Mouse (Mus musculus): ENCODE data around the gene Mindy4. TPM values are rescaled to one million over a fixed set of nuclear protein-coding genes. Genes with fewer than 3 reads are reported as not detected.

The Mindy4 gene
- polyA plus RNA-seq, 1 experiment from 2014 or later, result 18.6 TPM

GRCm38 (mm10) chr6:55246441-55246840 lies 43.3 kb downstream of the Mindy4 start:
- ATAC-seq (ENCODE audit: low read depth), result no peak
- WGBS, result 84% methylated on average over 7 of the region's 7 CpGs
- H3K4me2 ChIP-seq (ENCODE audit: low read depth, low read length), result no peak overlapping the region
- peaks cover 2% of the 10 kb centered on the region for H3K9me3 ChIP-seq (ENCODE audit: control insufficient read depth, low read length)
- no peak overlapping the region for H3K9ac ChIP-seq (ENCODE audit: low read length)
- no peak overlapping the region for H3K27ac ChIP-seq (ENCODE audit: low read length)
- H3K36me3 ChIP-seq (ENCODE audit: control insufficient read depth, insufficient read depth, low read length), result 0 out of 2 replicates have a peak, but pooled peaks cover 2% of the 10 kb centered on the region
- H3K4me3 ChIP-seq (ENCODE audit: low read length), result no peak overlapping the region
- peaks cover 5% of the 10 kb centered on the region for H3K4me1 ChIP-seq (replicated peaks; ENCODE audit: control insufficient read depth, insufficient read depth, low read length)
- H3K27me3 ChIP-seq (ENCODE audit: control insufficient read depth, insufficient read depth, low read depth, low read length), result no peaks in the 10 kb centered on the region

GRCm38 (mm10) chr6:55246911-55247438 lies 43.8 kb downstream of the Mindy4 start:
- peaks cover 2% of the 10 kb centered on the region for H3K9me3 ChIP-seq (ENCODE audit: control insufficient read depth, low read length)
- 0 out of 2 replicates have a peak, but pooled peaks cover 2% of the 10 kb centered on the region for H3K36me3 ChIP-seq (ENCODE audit: control insufficient read depth, insufficient read depth, low read length)
- ATAC-seq (ENCODE audit: low read depth), result no peak
- H3K27me3 ChIP-seq (ENCODE audit: control insufficient read depth, insufficient read depth, low read depth, low read length), result no peaks in the 10 kb centered on the region
- peaks cover 3% of the 10 kb centered on the region for H3K4me1 ChIP-seq (replicated peaks; ENCODE audit: control insufficient read depth, insufficient read depth, low read length)
- no peak overlapping the region for H3K4me3 ChIP-seq (ENCODE audit: low read length)
- H3K9ac ChIP-seq (ENCODE audit: low read length), result no peak overlapping the region
- no peak overlapping the region for H3K4me2 ChIP-seq (ENCODE audit: low read depth, low read length)
- 82% methylated on average over 12 of the region's 12 CpGs for WGBS
- H3K27ac ChIP-seq (ENCODE audit: low read length), result no peak overlapping the region

GRCm38 (mm10) chr6:55249263-55249662 lies 46.1 kb downstream of the Mindy4 start:
- H3K4me3 ChIP-seq (ENCODE audit: low read length), result no peak overlapping the region
- peaks cover 2% of the 10 kb centered on the region for H3K9me3 ChIP-seq (ENCODE audit: control insufficient read depth, low read length)
- H3K27me3 ChIP-seq (ENCODE audit: control insufficient read depth, insufficient read depth, low read depth, low read length), result no peaks in the 10 kb centered on the region
- H3K4me2 ChIP-seq (ENCODE audit: low read depth, low read length), result no peak overlapping the region
- no peak for ATAC-seq (ENCODE audit: low read depth)
- WGBS, result 89% methylated on average over 9 of the region's 9 CpGs
- H3K36me3 ChIP-seq (ENCODE audit: control insufficient read depth, insufficient read depth, low read length), result 0 out of 2 replicates have a peak, but pooled peaks cover 2% of the 10 kb centered on the region
- no peak overlapping the region for H3K27ac ChIP-seq (ENCODE audit: low read length)
- H3K4me1 ChIP-seq (replicated peaks; ENCODE audit: control insufficient read depth, insufficient read depth, low read length), result peaks cover 5% of the 10 kb centered on the region
- no peak overlapping the region for H3K9ac ChIP-seq (ENCODE audit: low read length)

- H3K9ac ChIP-seq (ENCODE audit: low read length), result no peak overlapping the region
- 52% methylated on average over 11 of the region's 11 CpGs for WGBS
- 0 out of 2 replicates have a peak, but pooled peaks cover 2% of the 10 kb centered on the region for H3K36me3 ChIP-seq (ENCODE audit: control insufficient read depth, insufficient read depth, low read length)
- peaks cover 2% of the 10 kb centered on the region for H3K9me3 ChIP-seq (ENCODE audit: control insufficient read depth, low read length)
- 0 out of 2 replicates have a peak overlapping the region, but pooled peaks have one; percentile 15 for H3K27ac ChIP-seq (ENCODE audit: low read length)
- no peak overlapping the region for H3K4me2 ChIP-seq (ENCODE audit: low read depth, low read length)
- H3K4me3 ChIP-seq (ENCODE audit: low read length), result no peak overlapping the region
- no peaks in the 10 kb centered on the region for H3K27me3 ChIP-seq (ENCODE audit: control insufficient read depth, insufficient read depth, low read depth, low read length)
- ATAC-seq (ENCODE audit: low read depth), result no peak; the same call in 1 of the 2 replicates
- H3K4me1 ChIP-seq (replicated peaks; ENCODE audit: control insufficient read depth, insufficient read depth, low read length), result peaks cover 10% of the 10 kb centered on the region
Observed at GRCm38 (mm10) chr6:55250809-55251208, 47.6 kb downstream of the Mindy4 start.

- no peak for ATAC-seq (ENCODE audit: low read depth)
- Histone ChIP-seq H3K36me3 (ENCODE audit: control insufficient read depth, insufficient read depth, low read length) (no peaks in the 10 kb centered on the region), H3K9me3 (ENCODE audit: control insufficient read depth, low read length) (peaks cover 2% of the 10 kb centered on the region), H3K9ac (ENCODE audit: low read length) (no peak overlapping the region), H3K27ac (ENCODE audit: low read length) (no peak overlapping the region), H3K4me2 (ENCODE audit: low read depth, low read length) (no peak overlapping the region), H3K4me1 (replicated peaks; ENCODE audit: control insufficient read depth, insufficient read depth, low read length) (peaks cover 15% of the 10 kb centered on the region), H3K4me3 (ENCODE audit: low read length) (no peak overlapping the region), H3K27me3 (ENCODE audit: control insufficient read depth, insufficient read depth, low read depth, low read length) (no peaks in the 10 kb centered on the region)
- 61% methylated on average over 7 of the region's 7 CpGs for WGBS
Observed at GRCm38 (mm10) chr6:55251596-55251995, 48.4 kb downstream of the Mindy4 start.

- Histone ChIP-seq H3K9me3 (ENCODE audit: control insufficient read depth, low read length) (peaks cover 2% of the 10 kb centered on the region), H3K4me3 (ENCODE audit: low read length) (no peak overlapping the region), H3K4me1 (replicated peaks; ENCODE audit: control insufficient read depth, insufficient read depth, low read length) (peaks cover 24% of the 10 kb centered on the region), H3K36me3 (ENCODE audit: control insufficient read depth, insufficient read depth, low read length) (no peaks in the 10 kb centered on the region), H3K27me3 (ENCODE audit: control insufficient read depth, insufficient read depth, low read depth, low read length) (no peaks in the 10 kb centered on the region), H3K9ac (ENCODE audit: low read length) (no peak overlapping the region), H3K27ac (ENCODE audit: low read length) (no peak overlapping the region), H3K4me2 (ENCODE audit: low read depth, low read length) (no peak overlapping the region)
- WGBS, result 65% methylated on average over 8 of the region's 8 CpGs
- no peak for ATAC-seq (ENCODE audit: low read depth)
Observed at GRCm38 (mm10) chr6:55252731-55253247, 49.6 kb downstream of the Mindy4 start.

GRCm38 (mm10) chr6:55256500-55257191 lies 53.5 kb downstream of the Mindy4 start:
- peaks cover 36% of the 10 kb centered on the region for H3K4me1 ChIP-seq (replicated peaks; ENCODE audit: control insufficient read depth, insufficient read depth, low read length)
- H3K4me2 ChIP-seq (ENCODE audit: low read depth, low read length), result peak overlapping the region; percentile 29
- WGBS, result 38% methylated on average over 13 of the region's 13 CpGs
- no peaks in the 10 kb centered on the region for H3K36me3 ChIP-seq (ENCODE audit: control insufficient read depth, insufficient read depth, low read length)
- H3K27ac ChIP-seq (ENCODE audit: low read length), result peak overlapping the region; percentile 91
- H3K9me3 ChIP-seq (ENCODE audit: control insufficient read depth, low read length), result no peaks in the 10 kb centered on the region
- no peaks in the 10 kb centered on the region for H3K27me3 ChIP-seq (ENCODE audit: control insufficient read depth, insufficient read depth, low read depth, low read length)
- H3K4me3 ChIP-seq (ENCODE audit: low read length), result no peak overlapping the region
- H3K9ac ChIP-seq (ENCODE audit: low read length), result no peak overlapping the region
- peak; percentile 92 for ATAC-seq (ENCODE audit: low read depth)

- Histone ChIP-seq H3K4me3 (ENCODE audit: low read length) (no peak overlapping the region), H3K9me3 (ENCODE audit: control insufficient read depth, low read length) (no peaks in the 10 kb centered on the region), H3K4me2 (ENCODE audit: low read depth, low read length) (peak overlapping the region; percentile 29; the same call in 1 of the 2 replicates), H3K36me3 (ENCODE audit: control insufficient read depth, insufficient read depth, low read length) (no peaks in the 10 kb centered on the region), H3K4me1 (replicated peaks; ENCODE audit: control insufficient read depth, insufficient read depth, low read length) (peaks cover 36% of the 10 kb centered on the region), H3K9ac (ENCODE audit: low read length) (no peak overlapping the region), H3K27ac (ENCODE audit: low read length) (peak overlapping the region; percentile 91), H3K27me3 (ENCODE audit: control insufficient read depth, insufficient read depth, low read depth, low read length) (no peaks in the 10 kb centered on the region)
- WGBS, result 59% methylated on average over 7 of the region's 7 CpGs
- no peak for ATAC-seq (ENCODE audit: low read depth)
Observed at GRCm38 (mm10) chr6:55257246-55257645, 54.1 kb downstream of the Mindy4 start.

- H3K27me3 ChIP-seq (ENCODE audit: control insufficient read depth, insufficient read depth, low read depth, low read length), result no peaks in the 10 kb centered on the region
- WGBS, result 68% methylated on average over 14 of the region's 14 CpGs
- no peak overlapping the region for H3K4me3 ChIP-seq (ENCODE audit: low read length)
- H3K9ac ChIP-seq (ENCODE audit: low read length), result no peak overlapping the region
- H3K36me3 ChIP-seq (ENCODE audit: control insufficient read depth, insufficient read depth, low read length), result no peaks in the 10 kb centered on the region
- H3K4me2 ChIP-seq (ENCODE audit: low read depth, low read length), result no peak overlapping the region
- no peaks in the 10 kb centered on the region for H3K9me3 ChIP-seq (ENCODE audit: control insufficient read depth, low read length)
- no peak overlapping the region for H3K27ac ChIP-seq (ENCODE audit: low read length)
- peaks cover 34% of the 10 kb centered on the region for H3K4me1 ChIP-seq (replicated peaks; ENCODE audit: control insufficient read depth, insufficient read depth, low read length)
- ATAC-seq (ENCODE audit: low read depth), result no peak
Observed at GRCm38 (mm10) chr6:55258428-55259325, 55.5 kb downstream of the Mindy4 start.
